Mouse (Mus musculus) heart, postnatal 10 days (tissue): ENCODE results near the gene Chrm3. TPM values are rescaled to one million over a fixed set of nuclear protein-coding genes. Genes with fewer than 3 reads are reported as not detected.
A peak's percentile ranks its signal among the peaks of the same experiment; 100 is the strongest.

Experiments used
- DNase-seq, 2 experiments: peaks; one replicate each; pipeline ENCODE4 v3.0.0; 2021
- intact Hi-C: fragments of 180-260 bp; cut with DNase I; formaldehyde crosslinking; loops from one replicate; pipeline ENCODE4 v1.15.1; 2025
- total RNA-seq, 2 experiments: library from RNA; stranded (reverse); gene quantifications; 2 replicates each; pipeline ENCODE4 v1.2.3; 2021

Chrm3 gene
- total RNA-seq, 2 experiments from 2014 or later = 1.3 to 1.8 TPM

GRCm38 (mm10) chr13:10237616-10238015, 123.0 kb downstream of the Chrm3 start:
- intact Hi-C loops = no loop called here
- no peak for DNase-seq

GRCm38 (mm10) chr13:10236279-10236678, 124.4 kb downstream of the Chrm3 start:
- intact Hi-C loops = no loop called here
- no peak for DNase-seq

GRCm38 (mm10) chr13:10235391-10236169, 125.1 kb downstream of the Chrm3 start:
- DNase-seq = no peak
- intact Hi-C loops = no loop called here

- DNase-seq = peak; percentile 2 to 4
- intact Hi-C loops = no loop called here
Measured at GRCm38 (mm10) chr13:10220403-10220802, 140.2 kb downstream of the Chrm3 start.

GRCm38 (mm10) chr13:10212112-10212511, 148.5 kb downstream of the Chrm3 start:
- intact Hi-C loops = no loop called here

GRCm38 (mm10) chr13:10210522-10211244, 150.0 kb downstream of the Chrm3 start:
- intact Hi-C loops = no loop called here
- no peak for DNase-seq

More at GRCm38 (mm10) chr13:10212112-10212511, 148.5 kb downstream of the Chrm3 start:
- DNase-seq = no peak

GRCm38 (mm10) chr13:10199206-10199956, 161.3 kb downstream of the Chrm3 start:
- intact Hi-C loops = no loop called here

GRCm38 (mm10) chr13:10189829-10190228, 170.8 kb downstream of the Chrm3 start:
- peak in 1 of 2 experiments; percentile 1 for DNase-seq
- intact Hi-C loops = no loop called here

More at GRCm38 (mm10) chr13:10199206-10199956, 161.3 kb downstream of the Chrm3 start:
- DNase-seq = no peak

- intact Hi-C loops = no loop called here
- DNase-seq = no peak
Measured at GRCm38 (mm10) chr13:10187926-10188325, 172.7 kb downstream of the Chrm3 start.

- DNase-seq = no peak
- intact Hi-C loops = no loop called here
Measured at GRCm38 (mm10) chr13:10183837-10184236, 176.8 kb downstream of the Chrm3 start.

- DNase-seq = no peak
- intact Hi-C loops = no loop called here
Measured at GRCm38 (mm10) chr13:10182756-10183155, 177.9 kb downstream of the Chrm3 start.

GRCm38 (mm10) chr13:10170529-10170928, 190.1 kb downstream of the Chrm3 start:
- DNase-seq = no peak
- intact Hi-C loops = no loop called here

GRCm38 (mm10) chr13:10163354-10163753, 197.3 kb downstream of the Chrm3 start:
- intact Hi-C loops = no loop called here
- no peak for DNase-seq

- intact Hi-C loops = no loop called here
Measured at GRCm38 (mm10) chr13:10157496-10157895, 203.2 kb downstream of the Chrm3 start.

GRCm38 (mm10) chr13:10140573-10140972, 220.1 kb downstream of the Chrm3 start:
- no peak for DNase-seq
- intact Hi-C loops = no loop called here

More at GRCm38 (mm10) chr13:10157496-10157895, 203.2 kb downstream of the Chrm3 start:
- no peak for DNase-seq

- intact Hi-C loops = no loop called here
- no peak for DNase-seq
Measured at GRCm38 (mm10) chr13:10138878-10139277, 221.8 kb downstream of the Chrm3 start.

- intact Hi-C loops = no loop called here
- no peak for DNase-seq
Measured at GRCm38 (mm10) chr13:10131064-10131463, 229.6 kb downstream of the Chrm3 start.

- no peak for DNase-seq
- intact Hi-C loops = no loop called here
Measured at GRCm38 (mm10) chr13:10112211-10112610, 248.4 kb downstream of the Chrm3 start.

- intact Hi-C loops = no loop called here
- peak; percentile 11 for DNase-seq
Measured at GRCm38 (mm10) chr13:10109542-10109941, 251.1 kb downstream of the Chrm3 start.

- intact Hi-C loops = no loop called here
Measured at GRCm38 (mm10) chr13:10107331-10107730, 253.3 kb downstream of the Chrm3 start.

GRCm38 (mm10) chr13:10090778-10091177, 269.9 kb downstream of the Chrm3 start:
- intact Hi-C loops = no loop called here
- no peak for DNase-seq

More at GRCm38 (mm10) chr13:10107331-10107730, 253.3 kb downstream of the Chrm3 start:
- no peak for DNase-seq
